Mouse (Mus musculus) liver, embryonic 11.5 days (tissue): Measurements from ENCODE around the gene Atxn2. TPM values are rescaled to one million over a fixed set of nuclear protein-coding genes. Genes with fewer than 3 reads are reported as not detected.

ENCODE experiments used
- microRNA-seq: library from miRNA; unstranded; fragments of <30 nt; microRNA quantifications from one replicate; pipeline ENCODE4, GENCODE M21; 2017; ENCODE audit warnings: borderline number of aligned reads
- polyA plus RNA-seq: library from polyadenylated mRNA; unstranded; fragments of >200 nt; fragmentation: Nextera tagmentation; extraction: Ambion mirVana; gene quantifications from 2 replicates; pipeline ENCODE4 v1.2.1, GENCODE M21; 2014

Gene Atxn2
- polyA plus RNA-seq, 1 experiment from 2014 or later, result 63.9 TPM

Small RNA genes within 50 kb of the gene (microRNA-seq; reads per million reads assigned to microRNA genes)
- gene Mir7031, result 2.8 reads per million

Other genes starting within 250 kb of the Atxn2 start
- gene Adam1b, start 207.9 kb upstream of the Atxn2 start, polyA plus RNA-seq, result not detected in 2 replicates
- gene Adam1a, start 165.9 kb upstream of the Atxn2 start, polyA plus RNA-seq, result 1.2 TPM in 2 replicates
- not detected in 2 replicates for gene Gm42878, start 165.9 kb upstream of the Atxn2 start, polyA plus RNA-seq
- gene Mapkapk5, start 165.4 kb upstream of the Atxn2 start, polyA plus RNA-seq, result 59.8 and 65.3 TPM in 2 replicates
- gene Aldh2, start 117.5 kb upstream of the Atxn2 start, polyA plus RNA-seq, result 88.7 and 97.3 TPM in 2 replicates
- gene Acad12, start 92.4 kb upstream of the Atxn2 start, polyA plus RNA-seq, result 3.0 and 5.0 TPM in 2 replicates
- gene Acad10, start 50.8 kb upstream of the Atxn2 start, polyA plus RNA-seq, result 2.7 and 3.6 TPM in 2 replicates
- 42.8 and 46.0 TPM in 2 replicates for gene Brap, start 50.8 kb upstream of the Atxn2 start, polyA plus RNA-seq
- gene Sh2b3, start 126.3 kb downstream of the Atxn2 start, polyA plus RNA-seq, result 14.7 and 15.7 TPM in 2 replicates
- gene Pheta1, start 137.6 kb downstream of the Atxn2 start, polyA plus RNA-seq, result 12.1 and 13.7 TPM in 2 replicates